Mouse (Mus musculus): ENCODE data around the gene Sntn.

Gene Sntn

DNA sequence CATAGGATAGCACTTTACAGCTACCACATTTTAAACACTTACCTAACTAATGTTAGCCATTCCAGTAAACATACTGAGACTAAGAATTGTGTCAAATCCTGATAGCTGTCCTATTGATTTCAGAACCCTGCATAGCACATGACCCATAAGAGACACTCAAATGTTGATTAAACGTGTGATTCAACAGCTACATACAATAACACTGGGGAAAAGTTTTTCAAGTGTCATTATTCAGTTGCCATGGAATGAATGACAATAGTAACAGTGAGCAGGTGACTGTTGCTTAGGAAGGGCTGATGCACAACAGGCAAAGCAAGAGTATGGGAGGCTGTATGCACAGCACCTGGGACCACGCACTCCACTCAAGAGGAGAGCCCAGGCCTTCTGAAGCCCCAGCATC lies at the start of gene Sntn:
TSS of gene Sntn (plus strand) at position 301 of the 400 bp plus-strand sequence.
- ChIA-PET CTCF (no interaction called here), POLR2A (interaction anchor here in 2 of 4 experiments (0.9 to 1.3 kb wide), 2 partner anchors 12 to 405 kb away, joined by 3 read pairs; no protein-coding TSS in a partner anchor)

GRCm38 (mm10) chr14:13649865-13650264 lies 20.8 kb upstream of the Sntn start:
- POLR2A ChIA-PET, result no interaction called here
- CTCF ChIA-PET, result no interaction called here

GRCm38 (mm10) chr14:13651039-13651438 lies 19.6 kb upstream of the Sntn start:
- ChIA-PET POLR2A (no interaction called here), CTCF (no interaction called here)

GRCm38 (mm10) chr14:13651541-13652298 lies 19.0 kb upstream of the Sntn start:
- POLR2A ChIA-PET, result no interaction called here
- CTCF ChIA-PET, result no interaction called here

GRCm38 (mm10) chr14:13686716-13687115 lies 16.0 kb downstream of the Sntn start:
- POLR2A ChIA-PET, result no interaction called here
- CTCF ChIA-PET, result no interaction called here

GRCm38 (mm10) chr14:13690426-13690825 lies 19.8 kb downstream of the Sntn start:
- ChIA-PET POLR2A (no interaction called here), CTCF (no interaction called here)

DNA sequence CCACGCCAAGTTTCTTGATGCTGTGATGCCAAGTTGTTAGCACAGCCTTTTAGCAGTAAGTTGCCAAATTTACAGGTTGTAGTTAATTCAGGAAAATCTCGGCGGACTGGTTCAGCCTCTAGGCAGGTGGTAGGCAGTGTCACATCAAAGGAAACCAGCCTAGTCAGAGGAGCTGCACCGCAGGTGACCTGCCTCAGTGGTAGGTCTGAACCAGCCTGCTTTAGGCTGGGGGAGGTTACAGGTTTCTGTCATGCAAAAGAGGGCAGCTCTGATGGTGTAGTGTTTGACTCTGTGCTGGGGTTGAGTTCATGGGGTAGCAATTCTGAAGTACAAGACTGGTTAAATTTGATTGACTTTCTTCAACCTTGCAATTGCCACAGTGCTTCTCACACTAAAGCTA lies 61.6 kb downstream of the Sntn start:
- CTCF ChIA-PET, result interaction anchor here in 1 of 4 experiments (0.7 to 1.3 kb wide), 2 partner anchors 185 to 186 kb away, joined by 3 read pairs; no protein-coding TSS in a partner anchor
- POLR2A ChIA-PET, result no interaction called here
